ENCODE assay signal across 9 mouse cellular contexts in genomic region chr10:43155046-43155560, GRCm38 (mm10). TPM values are rescaled to one million over a fixed set of nuclear protein-coding genes. Genes with fewer than 3 reads are reported as not detected.
A peak's percentile ranks its signal among the peaks of the same experiment; 100 is the strongest.
DNase-seq lines count a peak whose midpoint lies in the region; ATAC-seq and TF ChIP-seq lines count a peak whose summit lies in the region.
"Had no signal": no experiment of that assay in that cellular context is flagged by ENCODE, and none has a peak within 500 bp of the region (broad histone marks: within the 10 kb centered on the region; RNA-seq: fewer than 3 reads in every experiment).

No protein-coding gene starts in this region.

- peak overlapping the region; percentile 26; the same call in 1 of the 2 replicates for H3K27ac ChIP-seq in limb, embryonic 11.5 days (replicated peaks; ENCODE audit: low read depth, low read length)
- peak overlapping the region; percentile 57 for H3K27ac ChIP-seq in midbrain, postnatal 0 days (ENCODE audit: low read depth, low read length)
- H3K27ac ChIP-seq: liver, embryonic 14.5 days had no signal

- DNase-seq in adrenal gland, adult 18-20 months (ENCODE audit: low spot score in 2 of 2) = peak; percentile 37 to 45
- DNase-seq in embryo, embryonic 10.5 days (ENCODE audit: low spot score) = peak; percentile 98
- DNase-seq in gastrocnemius, postnatal 4 days (ENCODE audit: low spot score in 2 of 2) = peak; percentile 63 to 87
- DNase-seq in hindlimb bud, embryonic 11.5 days (ENCODE audit: extremely low spot score, low read depth, low spot score) = peak; percentile 74
- DNase-seq in limb, embryonic 11.5 days (ENCODE audit: low spot score) = peak; percentile 74
- peak; percentile 89 for DNase-seq in midbrain, postnatal 0 days (ENCODE audit: low spot score)
- peak; percentile 80 for DNase-seq in yolk sac, embryonic 10.5 days (ENCODE audit: low spot score)

- H3K9ac ChIP-seq in limb, embryonic 11.5 days (ENCODE audit: low read length) = no peak overlapping the region
- H3K9ac ChIP-seq in midbrain, postnatal 0 days (replicated peaks; ENCODE audit: low read length, poor library complexity, severe bottlenecking) = no peak overlapping the region
- H3K9ac ChIP-seq: liver, embryonic 14.5 days had no signal

- TF ChIP-seq CTCF in midbrain, postnatal 0 days (IDR thresholded peaks at IDR 0.05) = no peak

- WGBS in limb, embryonic 11.5 days = 37% methylated on average over 12 of the region's 12 CpGs
- 8% methylated on average over 12 of the region's 12 CpGs for WGBS in midbrain, postnatal 0 days

- no peak for ATAC-seq in limb, embryonic 11.5 days (ENCODE audit: insufficient number of reproducible peaks, low FRiP score, low TSS enrichment, low read depth)
- peak; percentile 76 for ATAC-seq in midbrain, postnatal 0 days (ENCODE audit: low FRiP score)
- ATAC-seq in activated CD4-positive, CD25-positive, alpha-beta regulatory T cell, adult 4 months = no peak

- no peaks in the 10 kb centered on the region for H3K9me3 ChIP-seq in limb, embryonic 11.5 days (ENCODE audit: control insufficient read depth, low read length)
- H3K9me3 ChIP-seq in midbrain, postnatal 0 days (ENCODE audit: low read length) = no peaks in the 10 kb centered on the region

- no peaks in the 10 kb centered on the region for H3K27me3 ChIP-seq in limb, embryonic 11.5 days (ENCODE audit: control insufficient read depth, insufficient read depth, low read length)
- no peaks in the 10 kb centered on the region for H3K27me3 ChIP-seq in midbrain, postnatal 0 days (ENCODE audit: insufficient read depth, low read length)

- peaks cover 10% of the 10 kb centered on the region for H3K4me1 ChIP-seq in limb, embryonic 11.5 days (ENCODE audit: control insufficient read depth, insufficient read depth, low read length)
- H3K4me1 ChIP-seq in midbrain, postnatal 0 days (ENCODE audit: insufficient read depth, low read length) = peaks cover 14% of the 10 kb centered on the region; the same call in 1 of the 2 replicates

- H3K4me3 ChIP-seq in limb, embryonic 11.5 days (ENCODE audit: low read depth, low read length) = no peak overlapping the region
- H3K4me3 ChIP-seq in midbrain, postnatal 0 days (ENCODE audit: low read depth, low read length) = no peak overlapping the region

- H3K4me2 ChIP-seq in limb, embryonic 11.5 days (ENCODE audit: low read depth, severe bottlenecking) = 0 out of 2 replicates have a peak overlapping the region, but pooled peaks have one; percentile 2
- peak overlapping the region; percentile 7; the same call in 1 of the 2 replicates for H3K4me2 ChIP-seq in midbrain, postnatal 0 days (ENCODE audit: low read depth, low read length, poor library complexity, severe bottlenecking)

- peaks cover 2% of the 10 kb centered on the region; the same call in 1 of the 2 replicates for H3K36me3 ChIP-seq in limb, embryonic 11.5 days (ENCODE audit: control insufficient read depth, insufficient read depth, low read length)
- H3K36me3 ChIP-seq in midbrain, postnatal 0 days (ENCODE audit: insufficient read depth, low read length) = peaks cover 9% of the 10 kb centered on the region

RNA-seq across cellular contexts. Expression of gene Sobp, which starts 19.2 kb away (rescaled TPM):
- total RNA-seq in adrenal gland, adult 18-20 months (2021) = 1 to 10 TPM; 2.4 to 3.9 TPM
- 10 to 100 TPM; 21.5 to 25.4 TPM for total RNA-seq in gastrocnemius, postnatal 4 days (2021)
- 3.2 and 3.9 TPM in 2 replicates for polyA plus RNA-seq in limb, embryonic 11.5 days (2014; fragmentation: Nextera tagmentation; extraction: Ambion mirVana)
- 30.5 and 34.2 TPM in 2 replicates for total RNA-seq in midbrain, postnatal 0 days (2014; rRNA removed)
- 14.0 and 17.0 TPM in 2 replicates for polyA plus RNA-seq in midbrain, postnatal 0 days (2015; fragmentation: Nextera tagmentation; extraction: Ambion mirVana)
- not detected for polyA plus RNA-seq in activated CD4-positive, CD25-positive, alpha-beta regulatory T cell, adult 4 months (2017; shearing (Covaris generic))

RNA-seq across cellular contexts. Expression of gene 9030612E09Rik, which starts 19.4 kb away (rescaled TPM):
- total RNA-seq in adrenal gland, adult 18-20 months (2021) = under 1 TPM; 0.20 to 0.32 TPM
- 1 to 10 TPM; 1.9 to 2.4 TPM for total RNA-seq in gastrocnemius, postnatal 4 days (2021)
- 0.98 and 1.4 TPM in 2 replicates for polyA plus RNA-seq in limb, embryonic 11.5 days (2014; fragmentation: Nextera tagmentation; extraction: Ambion mirVana)
- total RNA-seq in midbrain, postnatal 0 days (2014; rRNA removed) = 0.93 and 2.5 TPM in 2 replicates
- polyA plus RNA-seq in midbrain, postnatal 0 days (2015; fragmentation: Nextera tagmentation; extraction: Ambion mirVana) = 1.5 and 1.6 TPM in 2 replicates
- polyA plus RNA-seq in activated CD4-positive, CD25-positive, alpha-beta regulatory T cell, adult 4 months (2017; shearing (Covaris generic)) = not detected
- polyA plus RNA-seq: liver, embryonic 14.5 days had no signal

Comparison
In these comparisons a context has a peak if more than half of its experiments do, and no peak if none do; other contexts are left out.
1. DNase-seq: peak in every context shown above with its lines; median percentile 98 in embryo, embryonic 10.5 days; 89 in midbrain, postnatal 0 days; 80 in yolk sac, embryonic 10.5 days; 75 in gastrocnemius, postnatal 4 days; 74 in hindlimb bud, embryonic 11.5 days; 74 in limb, embryonic 11.5 days; 41 in adrenal gland, adult 18-20 months.